Mouse (Mus musculus): ENCODE results near the gene Rbak.
"Not testable (repeated sequence)": the region's sequence is repeated elsewhere in the genome, so short reads cannot be mapped to it uniquely, and the experiment has no call there.

Gene Rbak

GRCm38 (mm10) chr5:143134216-143135010 is 46.2 kb downstream of the Rbak start:
- DNase-seq, result not testable (repeated sequence)

- no peak for DNase-seq
Measured at GRCm38 (mm10) chr5:143132935-143133514, 47.5 kb downstream of the Rbak start.

DNA sequence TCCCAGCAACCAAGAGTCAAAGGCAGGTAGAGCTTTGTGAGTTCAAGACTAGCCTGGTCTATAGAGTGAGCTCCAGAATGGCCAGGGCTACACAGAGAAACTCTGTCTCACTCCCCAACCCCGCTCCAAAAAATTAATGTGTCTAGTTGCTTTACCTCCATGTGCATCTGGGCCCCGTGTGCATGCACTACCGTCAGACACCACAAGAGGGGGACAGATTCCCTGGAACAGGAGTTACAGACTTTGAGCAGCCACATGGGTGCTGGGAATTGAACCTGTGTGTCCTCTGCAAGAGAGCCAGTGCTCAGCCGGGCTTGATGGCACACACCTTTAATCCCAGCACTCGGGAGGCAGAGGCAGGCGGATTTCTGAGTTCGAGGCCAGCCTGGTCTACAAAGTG is 50.2 kb downstream of the Rbak start:
- no peak for DNase-seq

GRCm38 (mm10) chr5:143129101-143129500 is 51.5 kb downstream of the Rbak start:
- no peak for DNase-seq

- no peak for DNase-seq
Measured at GRCm38 (mm10) chr5:143127837-143128236, 52.7 kb downstream of the Rbak start.

- DNase-seq, result no peak
Measured at GRCm38 (mm10) chr5:143126908-143127307, 53.7 kb downstream of the Rbak start.

- DNase-seq, result no peak
Measured at GRCm38 (mm10) chr5:143126089-143126488, 54.5 kb downstream of the Rbak start.

GRCm38 (mm10) chr5:143125601-143126000 is 55.0 kb downstream of the Rbak start:
- DNase-seq, result no peak

DNA sequence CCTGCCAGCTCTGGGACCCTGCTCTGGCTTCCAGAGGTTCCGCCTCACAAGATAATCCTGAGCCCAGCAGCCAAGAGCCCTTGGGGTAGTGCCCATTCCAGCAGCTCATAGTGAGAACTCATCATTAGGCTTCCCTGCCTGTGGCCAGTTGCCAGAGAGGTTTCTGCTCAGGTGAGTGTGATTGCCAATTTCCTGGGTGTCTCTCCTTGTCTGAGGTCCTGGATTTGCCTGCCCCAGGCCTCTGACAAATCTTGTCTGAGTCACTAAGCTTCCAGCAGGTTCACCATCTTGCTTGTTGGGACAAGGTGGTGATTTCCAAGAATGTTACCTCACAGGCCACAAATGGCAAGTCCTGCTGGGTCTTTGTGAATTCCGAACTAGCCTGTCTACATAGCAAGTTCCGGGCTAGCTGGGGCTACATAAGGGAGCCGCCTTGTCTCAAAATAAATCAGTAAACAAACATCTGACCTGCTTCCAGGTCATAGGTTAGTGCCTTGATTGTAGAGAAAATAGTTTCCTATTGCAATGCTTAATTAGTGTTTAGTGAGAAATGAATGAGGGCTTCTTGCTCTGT is 55.7 kb downstream of the Rbak start:
- no peak for DNase-seq

- no peak for DNase-seq
Measured at GRCm38 (mm10) chr5:143122673-143123072, 57.9 kb downstream of the Rbak start.

Data from kidney, adult 11 months (tissue).